Mouse (Mus musculus): ENCODE results near the gene Pde8b. TPM values are rescaled to one million over a fixed set of nuclear protein-coding genes. Genes with fewer than 3 reads are reported as not detected.

Gene Pde8b
- polyA plus RNA-seq, 1 experiment from 2014 or later, result 7.3 TPM

GRCm38 (mm10) chr13:95260886-95261789 is 11.0 kb upstream of the Pde8b start:
- Histone ChIP-seq H3K4me1 (ENCODE audit: control insufficient read depth, insufficient read depth, low read length) (no peaks in the 10 kb centered on the region), H3K4me2 (ENCODE audit: low read length) (no peak overlapping the region), H3K27ac (replicated peaks; ENCODE audit: low read depth, low read length) (no peak overlapping the region), H3K4me3 (replicated peaks; ENCODE audit: low read depth, low read length) (no peak overlapping the region), H3K9me3 (ENCODE audit: control insufficient read depth, low read length) (no peaks in the 10 kb centered on the region), H3K27me3 (ENCODE audit: control insufficient read depth, insufficient read depth, low read length) (no peaks in the 10 kb centered on the region), H3K36me3 (ENCODE audit: control insufficient read depth, insufficient read depth, low read length) (no peaks in the 10 kb centered on the region), H3K9ac (replicated peaks; ENCODE audit: low read length) (no peak overlapping the region)
- no peak for DNase-seq
- 74% methylated on average over 9 of the region's 9 CpGs for WGBS
- no peak for ATAC-seq (ENCODE audit: low FRiP score, low TSS enrichment)

GRCm38 (mm10) chr13:95260391-95260790 is 10.3 kb upstream of the Pde8b start:
- Histone ChIP-seq H3K9me3 (ENCODE audit: control insufficient read depth, low read length) (no peaks in the 10 kb centered on the region), H3K4me3 (replicated peaks; ENCODE audit: low read depth, low read length) (no peak overlapping the region), H3K36me3 (ENCODE audit: control insufficient read depth, insufficient read depth, low read length) (no peaks in the 10 kb centered on the region), H3K9ac (replicated peaks; ENCODE audit: low read length) (no peak overlapping the region), H3K4me2 (ENCODE audit: low read length) (no peak overlapping the region), H3K4me1 (ENCODE audit: control insufficient read depth, insufficient read depth, low read length) (no peaks in the 10 kb centered on the region), H3K27ac (replicated peaks; ENCODE audit: low read depth, low read length) (no peak overlapping the region), H3K27me3 (ENCODE audit: control insufficient read depth, insufficient read depth, low read length) (no peaks in the 10 kb centered on the region)
- 50% methylated on average over 1 of the region's 1 CpGs for WGBS
- DNase-seq, result no peak
- ATAC-seq (ENCODE audit: low FRiP score, low TSS enrichment), result no peak

GRCm38 (mm10) chr13:95257083-95257482 is 6.9 kb upstream of the Pde8b start:
- Histone ChIP-seq H3K27ac (replicated peaks; ENCODE audit: low read depth, low read length) (no peak overlapping the region), H3K9ac (replicated peaks; ENCODE audit: low read length) (no peak overlapping the region), H3K4me1 (ENCODE audit: control insufficient read depth, insufficient read depth, low read length) (no peaks in the 10 kb centered on the region)

GRCm38 (mm10) chr13:95255083-95255482 is 4.9 kb upstream of the Pde8b start:
- H3K4me3 ChIP-seq (replicated peaks; ENCODE audit: low read depth, low read length), result no peak overlapping the region
- ATAC-seq (ENCODE audit: low FRiP score, low TSS enrichment) (no peak), DNase-seq (no peak)
- no peak overlapping the region for H3K9ac ChIP-seq (replicated peaks; ENCODE audit: low read length)
- 84% methylated on average over 3 of the region's 3 CpGs for WGBS
- no peaks in the 10 kb centered on the region for H3K9me3 ChIP-seq (ENCODE audit: control insufficient read depth, low read length)
- no peak overlapping the region for H3K4me2 ChIP-seq (ENCODE audit: low read length)
- H3K27me3 ChIP-seq (ENCODE audit: control insufficient read depth, insufficient read depth, low read length), result no peaks in the 10 kb centered on the region
- no peaks in the 10 kb centered on the region for H3K36me3 ChIP-seq (ENCODE audit: control insufficient read depth, insufficient read depth, low read length)
- peaks cover 2% of the 10 kb centered on the region; the same call in 1 of the 2 replicates for H3K4me1 ChIP-seq (ENCODE audit: control insufficient read depth, insufficient read depth, low read length)
- no peak overlapping the region for H3K27ac ChIP-seq (replicated peaks; ENCODE audit: low read depth, low read length)

More at GRCm38 (mm10) chr13:95257083-95257482, 6.9 kb upstream of the Pde8b start:
- Histone ChIP-seq H3K36me3 (ENCODE audit: control insufficient read depth, insufficient read depth, low read length) (no peaks in the 10 kb centered on the region), H3K9me3 (ENCODE audit: control insufficient read depth, low read length) (no peaks in the 10 kb centered on the region), H3K4me2 (ENCODE audit: low read length) (no peak overlapping the region), H3K4me3 (replicated peaks; ENCODE audit: low read depth, low read length) (no peak overlapping the region), H3K27me3 (ENCODE audit: control insufficient read depth, insufficient read depth, low read length) (no peaks in the 10 kb centered on the region)
- 83% methylated on average over 6 of the region's 6 CpGs for WGBS
- no peak for ATAC-seq (ENCODE audit: low FRiP score, low TSS enrichment)
- DNase-seq, result no peak

- H3K4me2 ChIP-seq (ENCODE audit: low read length), result no peak overlapping the region
- H3K27me3 ChIP-seq (ENCODE audit: control insufficient read depth, insufficient read depth, low read length), result no peaks in the 10 kb centered on the region
- no peaks in the 10 kb centered on the region for H3K9me3 ChIP-seq (ENCODE audit: control insufficient read depth, low read length)
- H3K4me1 ChIP-seq (ENCODE audit: control insufficient read depth, insufficient read depth, low read length), result no peaks in the 10 kb centered on the region
- H3K27ac ChIP-seq (replicated peaks; ENCODE audit: low read depth, low read length), result no peak overlapping the region
- no peak overlapping the region for H3K9ac ChIP-seq (replicated peaks; ENCODE audit: low read length)
- no peak for DNase-seq
- WGBS, result 85% methylated on average over 2 of the region's 2 CpGs
- H3K36me3 ChIP-seq (ENCODE audit: control insufficient read depth, insufficient read depth, low read length), result no peaks in the 10 kb centered on the region
- ATAC-seq (ENCODE audit: low FRiP score, low TSS enrichment), result no peak
- no peak overlapping the region for H3K4me3 ChIP-seq (replicated peaks; ENCODE audit: low read depth, low read length)
These were observed 7.1 kb downstream of the Pde8b start for GRCm38 (mm10) chr13:95243026-95243425.

- no peak overlapping the region for H3K4me3 ChIP-seq (replicated peaks; ENCODE audit: low read depth, low read length)
- H3K9ac ChIP-seq (replicated peaks; ENCODE audit: low read length), result no peak overlapping the region
- no peak for DNase-seq
- H3K4me1 ChIP-seq (ENCODE audit: control insufficient read depth, insufficient read depth, low read length), result no peaks in the 10 kb centered on the region
- H3K9me3 ChIP-seq (ENCODE audit: control insufficient read depth, low read length), result no peaks in the 10 kb centered on the region
- H3K27me3 ChIP-seq (ENCODE audit: control insufficient read depth, insufficient read depth, low read length), result no peaks in the 10 kb centered on the region
- H3K36me3 ChIP-seq (ENCODE audit: control insufficient read depth, insufficient read depth, low read length), result no peaks in the 10 kb centered on the region
- H3K27ac ChIP-seq (replicated peaks; ENCODE audit: low read depth, low read length), result no peak overlapping the region
- 82% methylated on average over 2 of the region's 2 CpGs for WGBS
- ATAC-seq (ENCODE audit: low FRiP score, low TSS enrichment), result no peak
- H3K4me2 ChIP-seq (ENCODE audit: low read length), result no peak overlapping the region
These were observed 12.6 kb downstream of the Pde8b start for GRCm38 (mm10) chr13:95237488-95237887.

- Histone ChIP-seq H3K4me2 (ENCODE audit: low read length) (no peak overlapping the region), H3K27me3 (ENCODE audit: control insufficient read depth, insufficient read depth, low read length) (no peaks in the 10 kb centered on the region), H3K9ac (replicated peaks; ENCODE audit: low read length) (no peak overlapping the region), H3K4me1 (ENCODE audit: control insufficient read depth, insufficient read depth, low read length) (no peaks in the 10 kb centered on the region), H3K27ac (replicated peaks; ENCODE audit: low read depth, low read length) (no peak overlapping the region), H3K36me3 (ENCODE audit: control insufficient read depth, insufficient read depth, low read length) (no peaks in the 10 kb centered on the region), H3K9me3 (ENCODE audit: control insufficient read depth, low read length) (no peaks in the 10 kb centered on the region), H3K4me3 (replicated peaks; ENCODE audit: low read depth, low read length) (no peak overlapping the region)
- ATAC-seq (ENCODE audit: low FRiP score, low TSS enrichment), result no peak
- 83% methylated on average over 8 of the region's 8 CpGs for WGBS
- no peak for DNase-seq
These were observed 14.9 kb downstream of the Pde8b start for GRCm38 (mm10) chr13:95235261-95235660.

- H3K9me3 ChIP-seq (ENCODE audit: control insufficient read depth, low read length), result no peaks in the 10 kb centered on the region
- DNase-seq (no peak), ATAC-seq (ENCODE audit: low FRiP score, low TSS enrichment) (no peak)
- no peak overlapping the region for H3K9ac ChIP-seq (replicated peaks; ENCODE audit: low read length)
- H3K4me3 ChIP-seq (replicated peaks; ENCODE audit: low read depth, low read length), result no peak overlapping the region
- H3K27ac ChIP-seq (replicated peaks; ENCODE audit: low read depth, low read length), result no peak overlapping the region
- H3K4me1 ChIP-seq (ENCODE audit: control insufficient read depth, insufficient read depth, low read length), result no peaks in the 10 kb centered on the region
- 86% methylated on average over 8 of the region's 8 CpGs for WGBS
- no peaks in the 10 kb centered on the region for H3K27me3 ChIP-seq (ENCODE audit: control insufficient read depth, insufficient read depth, low read length)
- no peak overlapping the region for H3K4me2 ChIP-seq (ENCODE audit: low read length)
- H3K36me3 ChIP-seq (ENCODE audit: control insufficient read depth, insufficient read depth, low read length), result no peaks in the 10 kb centered on the region
These were observed 18.6 kb downstream of the Pde8b start for GRCm38 (mm10) chr13:95231366-95232138.

Measured in midbrain, embryonic 14.5 days (tissue).